Mouse (Mus musculus) kidney, embryonic 16.5 days (tissue): ENCODE data around the gene Mrgprh. TPM values are rescaled to one million over a fixed set of nuclear protein-coding genes. Genes with fewer than 3 reads are reported as not detected.
"Not testable (repeated sequence)": the region's sequence is repeated elsewhere in the genome, so short reads cannot be mapped to it uniquely, and the experiment has no call there.

Experiments used
- ATAC-seq: fragments of 200-750 bp; cut with Nextera tagmentation; 2 replicates; pipeline ENCODE4 v1.8.0; 2017; ENCODE audit warnings: moderate TSS enrichment; ENCODE audit not compliant: low FRiP score, low TSS enrichment
- H3K27ac ChIP-seq: fragments of 300-500 bp; sonication (generic); 2 replicates; pipeline ENCODE4 v1.5.1; 2014; ENCODE audit warnings: low read length
- H3K27me3 ChIP-seq: fragments of 300-500 bp; sonication (generic); 2 replicates; pipeline ENCODE4 v1.6.1; 2014; ENCODE audit warnings: low read length, control low read depth, mixed read lengths; ENCODE audit not compliant: insufficient read depth
- H3K36me3 ChIP-seq: fragments of 300-500 bp; sonication (generic); 2 replicates; pipeline ENCODE4 v1.6.1; 2014; ENCODE audit warnings: low read length, control low read depth, mixed read lengths; ENCODE audit not compliant: insufficient read depth
- H3K4me1 ChIP-seq: fragments of 300-500 bp; sonication (generic); 2 replicates; pipeline ENCODE4 v1.6.1; 2014; ENCODE audit warnings: low read length, control low read depth, mixed read lengths; ENCODE audit not compliant: insufficient read depth
- H3K4me2 ChIP-seq: fragments of 300-500 bp; sonication (generic); replicated peaks from 2 replicates; pipeline ENCODE4 v1.6.1; 2014; ENCODE audit warnings: low read depth, low read length
- H3K4me3 ChIP-seq: fragments of 300-500 bp; sonication (generic); 2 replicates; pipeline ENCODE4 v1.5.1; 2014; ENCODE audit warnings: mild to moderate bottlenecking, low read length
- H3K9ac ChIP-seq: fragments of 300-500 bp; sonication (generic); replicated peaks from 2 replicates; pipeline ENCODE4 v1.6.1; 2014; ENCODE audit warnings: low read length
- H3K9me3 ChIP-seq: fragments of 300-500 bp; sonication (generic); 2 replicates; pipeline ENCODE4 v1.6.1; 2016; ENCODE audit warnings: low read length, control low read depth
- WGBS: fragments of 180-500 bp; shearing (Covaris S2); extraction: QIAGEN DNeasy Blood & Tissue Kit; methylation state at CpG from one replicate; pipeline ENCODE4 v1.1.7; 2014; 5-methylcytosine and 5-hydroxymethylcytosine counted together
- polyA plus RNA-seq: library from polyadenylated mRNA; unstranded; fragments of >200 nt; fragmentation: Nextera tagmentation; extraction: Ambion mirVana; gene quantifications from 2 replicates; pipeline ENCODE4 v1.2.1, GENCODE M21; 2015

Gene Mrgprh
- polyA plus RNA-seq, 1 experiment from 2014 or later: not detected

DNA sequence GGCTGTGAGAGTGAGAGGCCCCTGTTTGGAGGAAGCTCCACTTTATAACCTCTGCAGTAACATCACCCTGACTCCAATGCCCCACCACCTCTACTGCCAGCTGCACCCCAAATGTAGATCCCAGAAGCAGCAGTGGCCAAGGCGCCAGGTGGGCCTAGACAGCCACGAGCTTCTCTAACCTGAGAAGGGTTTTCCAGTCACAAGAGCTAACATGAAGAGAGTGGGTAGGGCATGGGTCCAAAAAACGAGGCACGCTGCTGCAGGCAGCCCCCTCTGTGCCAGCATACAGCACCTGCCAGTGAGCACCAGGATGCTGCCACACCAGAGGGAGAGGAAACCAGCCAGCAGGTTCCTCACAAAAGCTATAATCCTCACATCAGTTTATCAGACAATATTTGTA is 15.2 kb downstream of the Mrgprh start:
- Histone ChIP-seq H3K9me3 (no peaks in the 10 kb centered on the region), H3K27me3 (no peaks in the 10 kb centered on the region), H3K4me1 (0 out of 2 replicates have a peak, but pooled peaks cover 2% of the 10 kb centered on the region), H3K27ac (no peak overlapping the region), H3K9ac (no peak overlapping the region), H3K36me3 (no peaks in the 10 kb centered on the region), H3K4me3 (no peak overlapping the region), H3K4me2 (no peak overlapping the region)
- 81% methylated on average over 4 of the region's 4 CpGs for WGBS
- no peak for ATAC-seq

GRCm38 (mm10) chr17:12892033-12892432 is 16.2 kb downstream of the Mrgprh start:
- Histone ChIP-seq H3K9ac (no peak overlapping the region), H3K36me3 (no peaks in the 10 kb centered on the region), H3K4me1 (no peaks in the 10 kb centered on the region), H3K27me3 (no peaks in the 10 kb centered on the region), H3K27ac (no peak overlapping the region), H3K9me3 (no peaks in the 10 kb centered on the region), H3K4me3 (no peak overlapping the region), H3K4me2 (no peak overlapping the region)
- WGBS: 90% methylated on average over 9 of the region's 9 CpGs
- ATAC-seq: no peak

DNA sequence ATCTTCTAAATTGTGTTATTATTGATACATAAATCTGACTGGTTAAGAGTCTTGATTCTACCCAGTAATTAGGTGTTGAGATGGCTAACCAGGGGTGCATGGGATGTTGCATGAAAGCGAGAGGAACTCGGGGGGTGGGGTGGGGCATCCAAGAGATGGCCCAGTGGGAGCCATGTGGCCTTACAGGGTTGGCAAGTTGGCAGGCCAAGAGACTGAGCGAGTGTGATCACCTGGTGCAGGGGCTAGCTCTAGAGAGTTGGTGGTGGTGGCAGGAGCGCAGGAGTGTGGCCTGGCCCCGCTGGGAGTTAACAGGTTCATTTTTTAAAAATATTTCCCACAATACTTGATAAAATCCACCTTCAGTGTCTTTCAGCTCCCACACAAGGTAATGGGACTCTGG is 21.8 kb downstream of the Mrgprh start:
- ATAC-seq: no peak
- Histone ChIP-seq H3K27ac (no peak overlapping the region), H3K4me2 (no peak overlapping the region), H3K36me3 (no peaks in the 10 kb centered on the region; the same call in 1 of the 2 replicates), H3K9me3 (no peaks in the 10 kb centered on the region), H3K4me3 (no peak overlapping the region), H3K27me3 (no peaks in the 10 kb centered on the region), H3K4me1 (no peaks in the 10 kb centered on the region), H3K9ac (no peak overlapping the region)
- 84% methylated on average over 5 of the region's 5 CpGs for WGBS

DNA sequence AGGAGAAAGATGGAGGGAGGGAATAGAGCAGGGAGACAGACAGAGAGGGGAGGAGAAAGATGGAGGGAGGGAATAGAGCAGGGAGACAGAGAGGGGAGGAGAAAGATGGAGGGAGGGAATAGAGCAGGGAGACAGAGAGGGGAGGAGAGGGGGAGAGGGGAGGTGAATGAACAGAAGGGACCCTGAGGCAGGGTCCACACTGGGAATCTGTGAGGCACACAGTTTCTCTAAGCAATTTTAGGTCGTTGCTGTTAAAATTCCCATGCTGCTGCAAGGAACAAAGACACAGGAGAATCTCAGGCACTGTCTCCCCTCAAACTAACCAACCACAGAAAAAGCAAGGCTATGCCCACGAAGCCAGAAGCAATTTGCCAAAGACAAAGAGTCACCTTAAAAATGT is 22.8 kb downstream of the Mrgprh start:
- H3K4me3 ChIP-seq, H3K9me3 ChIP-seq, H3K27me3 ChIP-seq, H3K4me2 ChIP-seq, H3K36me3 ChIP-seq, H3K9ac ChIP-seq, ATAC-seq, H3K4me1 ChIP-seq, H3K27ac ChIP-seq: not testable (repeated sequence)
- WGBS: 49% methylated on average over 2 of the region's 2 CpGs

DNA sequence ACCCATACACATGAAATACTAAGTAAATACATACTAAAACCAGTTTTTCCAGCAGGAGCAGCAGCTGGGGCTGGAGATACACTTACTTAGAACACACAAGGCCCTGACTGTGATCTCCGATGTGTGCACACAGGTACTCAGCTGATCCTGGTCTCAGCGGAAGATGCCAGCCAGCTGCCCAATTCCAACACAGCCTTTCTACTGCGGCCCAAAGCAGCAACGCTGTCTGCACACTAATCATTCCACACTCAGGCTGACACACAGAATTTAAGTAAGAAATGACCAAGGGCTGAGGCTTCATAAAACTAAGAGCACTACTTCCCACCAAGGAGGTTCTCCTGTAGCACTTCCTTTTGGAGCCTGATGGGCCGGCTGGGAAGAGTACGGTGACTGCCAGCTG is 26.5 kb downstream of the Mrgprh start:
- Histone ChIP-seq H3K4me2 (no peak overlapping the region), H3K36me3 (peaks cover 10% of the 10 kb centered on the region; the same call in 1 of the 2 replicates), H3K4me1 (no peaks in the 10 kb centered on the region), H3K9me3 (no peaks in the 10 kb centered on the region), H3K4me3 (no peak overlapping the region), H3K27ac (no peak overlapping the region), H3K9ac (no peak overlapping the region), H3K27me3 (no peaks in the 10 kb centered on the region)
- WGBS: 92% methylated on average over 6 of the region's 6 CpGs
- no peak for ATAC-seq

DNA sequence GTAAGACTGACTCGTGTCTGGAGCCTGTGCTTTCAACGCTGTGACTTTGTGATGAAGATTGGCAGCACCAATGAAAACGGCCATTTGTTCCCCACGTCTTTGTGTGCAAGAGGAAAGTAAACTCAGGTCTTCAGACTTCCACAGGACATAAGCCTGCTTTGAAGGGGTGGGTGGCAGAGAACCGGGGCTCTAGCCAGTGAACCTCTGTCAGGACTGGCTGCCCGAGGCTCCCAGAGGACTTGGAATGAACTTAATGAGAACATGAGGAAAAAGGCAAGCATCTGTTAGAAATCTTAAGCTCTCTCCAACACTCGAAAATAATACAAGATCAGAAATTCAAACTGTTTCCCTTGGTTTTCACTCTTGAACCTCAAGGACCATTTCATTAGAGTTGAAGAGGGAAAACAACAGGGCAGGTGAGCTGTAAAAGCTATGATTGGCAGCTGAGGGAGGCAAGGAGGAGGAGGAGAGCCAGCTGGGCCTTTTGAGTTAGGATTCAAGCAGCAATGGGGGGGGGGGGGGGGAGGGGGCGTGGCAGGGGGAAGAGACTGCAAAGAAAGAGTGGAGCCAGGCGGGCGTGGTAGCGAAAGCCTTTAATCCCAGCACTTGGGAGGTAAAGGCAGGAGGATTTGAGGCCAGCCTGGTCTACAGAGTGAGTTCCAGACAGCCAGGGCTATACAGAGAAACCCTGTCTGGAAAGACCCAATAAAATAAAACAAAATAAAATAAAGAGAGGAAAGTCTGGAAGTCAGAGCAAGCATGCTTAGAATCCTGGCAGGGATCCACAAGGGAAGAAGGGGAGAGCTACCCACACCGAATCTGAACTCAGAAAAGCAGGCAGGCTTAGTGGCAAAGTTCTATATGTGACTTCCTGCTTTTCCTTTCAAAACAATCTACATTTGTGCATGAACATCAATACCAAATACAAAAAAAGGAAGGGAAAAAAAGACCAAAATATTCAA is 27.8 kb downstream of the Mrgprh start:
- Histone ChIP-seq H3K27me3 (no peaks in the 10 kb centered on the region), H3K36me3 (peaks cover 10% of the 10 kb centered on the region; the same call in 1 of the 2 replicates), H3K4me3 (no peak overlapping the region), H3K27ac (0 out of 2 replicates have a peak overlapping the region, but pooled peaks have one; percentile 24), H3K9ac (no peak overlapping the region), H3K9me3 (no peaks in the 10 kb centered on the region), H3K4me2 (no peak overlapping the region), H3K4me1 (no peaks in the 10 kb centered on the region)
- peak; percentile 36; the same call in 1 of the 2 replicates for ATAC-seq
- WGBS: 33% methylated on average over 11 of the region's 12 CpGs

GRCm38 (mm10) chr17:12904349-12904748 is 28.5 kb downstream of the Mrgprh start:
- no peaks in the 10 kb centered on the region for H3K27me3 ChIP-seq
- 82% methylated on average over 1 of the region's 1 CpGs for WGBS
- no peak overlapping the region for H3K27ac ChIP-seq

GRCm38 (mm10) chr17:12905810-12906209 is 30.0 kb downstream of the Mrgprh start:
- Histone ChIP-seq H3K9me3 (no peaks in the 10 kb centered on the region), H3K4me3 (no peak overlapping the region), H3K4me2 (no peak overlapping the region), H3K27me3 (no peaks in the 10 kb centered on the region), H3K9ac (no peak overlapping the region), H3K4me1 (no peaks in the 10 kb centered on the region), H3K27ac (no peak overlapping the region), H3K36me3 (peaks cover 10% of the 10 kb centered on the region; the same call in 1 of the 2 replicates)
- no peak for ATAC-seq
- WGBS: 86% methylated on average over 4 of the region's 4 CpGs

More at GRCm38 (mm10) chr17:12904349-12904748, 28.5 kb downstream of the Mrgprh start:
- H3K9me3 ChIP-seq: no peaks in the 10 kb centered on the region
- no peak overlapping the region for H3K4me3 ChIP-seq
- H3K4me2 ChIP-seq: no peak overlapping the region
- no peak for ATAC-seq
- H3K36me3 ChIP-seq: peaks cover 10% of the 10 kb centered on the region; the same call in 1 of the 2 replicates
- no peaks in the 10 kb centered on the region for H3K4me1 ChIP-seq
- no peak overlapping the region for H3K9ac ChIP-seq

- 87% methylated on average over 9 of the region's 9 CpGs for WGBS
- H3K4me2 ChIP-seq: no peak overlapping the region
These were observed 30.6 kb downstream of the Mrgprh start for GRCm38 (mm10) chr17:12906436-12906835.

More at GRCm38 (mm10) chr17:12906436-12906835, 30.6 kb downstream of the Mrgprh start:
- Histone ChIP-seq H3K27ac (no peak overlapping the region), H3K4me1 (no peaks in the 10 kb centered on the region), H3K9ac (no peak overlapping the region), H3K9me3 (no peaks in the 10 kb centered on the region), H3K36me3 (peaks cover 13% of the 10 kb centered on the region; the same call in 1 of the 2 replicates), H3K4me3 (no peak overlapping the region), H3K27me3 (no peaks in the 10 kb centered on the region)
- no peak for ATAC-seq
